Mouse (Mus musculus) midbrain, embryonic 10.5 days (tissue): ENCODE measurements at regions not wholly inside any gene's neighbourhood (a gene's known extent, or its start where the extent isn't known, plus 50 kb on each side); places are given as distances from the start of the nearest gene placed in this dataset.

Experiments
- DNase-seq: peaks from one replicate; pipeline ENCODE4 v3.0.0-alpha.2; 2017; ENCODE audit warnings: low spot score
- H3K27ac ChIP-seq: fragments of 300-500 bp; sonication (generic); replicated peaks from 2 replicates; pipeline ENCODE4 v1.5.1; 2016; ENCODE audit warnings: mild to moderate bottlenecking
- H3K27me3 ChIP-seq: fragments of 300-500 bp; sonication (generic); 2 replicates; pipeline ENCODE4 v1.6.1; 2016; ENCODE audit warnings: low read depth, mild to moderate bottlenecking; ENCODE audit not compliant: poor library complexity, severe bottlenecking
- H3K36me3 ChIP-seq: fragments of 300-500 bp; sonication (generic); 2 replicates; pipeline ENCODE4 v1.6.1; 2016; ENCODE audit warnings: mild to moderate bottlenecking, moderate library complexity
- H3K4me1 ChIP-seq: fragments of 300-500 bp; sonication (generic); 2 replicates; pipeline ENCODE4 v1.6.1; 2016
- H3K4me3 ChIP-seq: fragments of 300-500 bp; sonication (generic); 2 replicates; pipeline ENCODE4 v1.5.1; 2016; ENCODE audit warnings: mild to moderate bottlenecking, moderate library complexity
- H3K9me3 ChIP-seq: fragments of 300-500 bp; sonication (generic); replicated peaks from 2 replicates; pipeline ENCODE4 v1.6.1; 2016; ENCODE audit warnings: mild to moderate bottlenecking
- WGBS: fragments of 180-500 bp; shearing (Covaris S2); methylation state at CpG from one replicate; pipeline ENCODE4 v1.1.7; 2016; 5-methylcytosine and 5-hydroxymethylcytosine counted together

DNA sequence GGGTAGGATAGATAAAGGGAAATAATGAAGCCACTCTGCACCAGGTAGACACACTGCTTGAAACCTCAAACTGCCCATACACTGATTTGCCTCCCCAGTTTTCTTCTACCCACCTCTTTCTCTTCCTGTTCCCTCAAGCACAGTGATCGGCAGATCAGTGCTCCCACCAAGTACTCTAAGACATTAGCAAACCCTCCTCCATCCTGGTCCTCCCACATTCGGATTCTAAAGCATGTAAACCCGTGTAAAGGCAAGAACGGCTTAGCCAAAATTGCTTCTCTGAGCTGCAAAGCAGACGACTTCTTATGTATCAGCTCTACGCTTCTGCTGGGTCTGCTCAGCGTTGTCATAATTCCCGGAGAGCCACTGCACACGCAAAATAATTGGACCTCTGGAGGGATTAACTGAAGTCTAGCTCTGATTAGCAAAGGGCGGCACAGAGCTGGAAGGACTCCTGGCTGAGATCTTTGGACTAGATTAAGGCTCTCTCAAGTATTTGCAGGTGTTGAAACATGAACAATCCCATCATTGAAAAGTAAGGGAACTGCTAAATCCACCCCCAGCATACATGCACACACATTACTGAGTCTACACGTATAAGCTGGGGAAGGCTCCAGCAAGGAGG is 67.2 kb downstream of the Mtx3 start:
- Histone ChIP-seq H3K27ac (no peak overlapping the region), H3K4me1 (no peaks in the 10 kb centered on the region), H3K4me3 (no peak overlapping the region), H3K27me3 (no peaks in the 10 kb centered on the region), H3K9me3 (no peaks in the 10 kb centered on the region), H3K36me3 (no peaks in the 10 kb centered on the region)
- 87% methylated on average over 11 of the region's 11 CpGs for WGBS
- DNase-seq, result no peak

DNA sequence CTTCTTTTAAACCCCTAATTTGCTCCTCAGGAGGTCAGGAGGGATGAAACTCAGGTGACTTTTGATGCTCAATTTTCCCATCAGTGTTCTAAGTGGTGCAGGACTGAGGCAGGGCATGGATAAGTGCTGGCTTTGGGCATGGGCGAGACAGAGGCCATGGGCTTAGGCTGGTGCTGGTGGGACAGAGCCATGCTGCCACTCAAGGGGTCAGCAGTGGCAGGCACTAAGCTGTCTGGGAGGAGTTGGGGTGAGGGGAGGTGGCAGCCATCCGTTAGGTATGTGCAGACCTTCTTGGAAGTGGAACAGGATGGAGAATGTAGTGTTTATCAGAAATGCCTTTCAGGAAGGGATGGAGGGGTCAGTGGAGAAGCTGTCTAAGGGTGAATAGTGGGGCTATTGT is 68.1 kb downstream of the Mtx3 start:
- H3K4me3 ChIP-seq, result no peak overlapping the region
- H3K27ac ChIP-seq, result no peak overlapping the region
- DNase-seq, result no peak
- H3K9me3 ChIP-seq, result no peaks in the 10 kb centered on the region
- H3K27me3 ChIP-seq, result no peaks in the 10 kb centered on the region
- no peaks in the 10 kb centered on the region for H3K4me1 ChIP-seq
- H3K36me3 ChIP-seq, result no peaks in the 10 kb centered on the region
- WGBS, result 73% methylated on average over 2 of the region's 2 CpGs

DNA sequence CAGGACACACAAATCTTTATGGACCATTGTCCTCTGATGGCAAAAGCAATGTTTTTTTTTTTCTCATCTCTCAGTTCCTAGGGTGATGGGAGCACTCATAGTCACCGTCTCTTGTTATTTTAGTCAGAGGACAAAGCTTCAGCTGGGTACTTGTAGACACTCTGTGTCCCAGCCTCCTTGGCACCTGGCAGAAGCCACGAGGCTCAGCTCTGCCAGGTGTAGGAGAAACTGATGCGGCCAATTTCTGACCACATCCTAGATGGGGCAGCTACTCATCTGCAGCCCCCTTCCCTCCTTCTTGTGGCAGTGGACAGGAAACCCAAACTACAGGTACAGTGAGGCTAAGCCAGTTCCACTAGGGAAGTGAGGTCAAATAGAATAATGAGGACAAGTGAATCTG is 70.1 kb downstream of the Mtx3 start:
- Histone ChIP-seq H3K9me3 (no peaks in the 10 kb centered on the region), H3K36me3 (no peaks in the 10 kb centered on the region), H3K4me3 (no peak overlapping the region), H3K27ac (no peak overlapping the region), H3K4me1 (no peaks in the 10 kb centered on the region), H3K27me3 (no peaks in the 10 kb centered on the region)
- WGBS, result 90% methylated on average over 3 of the region's 3 CpGs
- DNase-seq, result no peak

DNA sequence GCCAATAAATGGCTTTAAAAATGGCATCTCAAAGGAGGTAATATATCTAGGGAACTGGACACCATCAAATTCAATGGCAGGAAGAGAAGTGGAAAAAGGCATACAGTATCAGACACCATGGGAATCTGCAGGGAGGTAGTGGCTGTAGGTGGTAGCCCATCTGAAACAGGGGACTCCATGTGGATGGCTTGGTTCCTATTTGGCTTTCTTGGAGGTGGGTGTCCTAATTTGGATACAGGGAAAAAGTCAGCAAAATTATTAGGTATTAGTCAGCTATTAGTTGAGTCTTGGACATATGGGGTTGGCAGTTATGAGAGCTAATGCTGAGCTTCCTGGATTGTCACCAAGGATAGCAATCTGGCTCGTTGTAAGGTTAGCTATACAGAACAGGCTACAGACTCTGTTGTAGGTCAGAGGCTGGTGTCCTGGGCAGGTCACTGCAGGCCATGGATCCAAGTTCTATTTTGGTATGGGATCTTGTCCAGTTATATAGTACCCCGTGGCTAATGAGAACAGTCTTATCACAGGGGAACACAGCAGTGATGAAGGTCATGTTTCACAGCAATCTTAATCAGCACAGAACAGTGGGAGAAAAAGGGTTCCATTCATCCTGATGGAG is 70.8 kb downstream of the Mtx3 start:
- H3K27me3 ChIP-seq, result no peaks in the 10 kb centered on the region
- H3K4me3 ChIP-seq, result no peak overlapping the region
- H3K9me3 ChIP-seq, result no peaks in the 10 kb centered on the region
- no peak for DNase-seq
- no peaks in the 10 kb centered on the region for H3K4me1 ChIP-seq
- WGBS, result 87% methylated on average over 2 of the region's 2 CpGs
- H3K36me3 ChIP-seq, result no peaks in the 10 kb centered on the region
- no peak overlapping the region for H3K27ac ChIP-seq

DNA sequence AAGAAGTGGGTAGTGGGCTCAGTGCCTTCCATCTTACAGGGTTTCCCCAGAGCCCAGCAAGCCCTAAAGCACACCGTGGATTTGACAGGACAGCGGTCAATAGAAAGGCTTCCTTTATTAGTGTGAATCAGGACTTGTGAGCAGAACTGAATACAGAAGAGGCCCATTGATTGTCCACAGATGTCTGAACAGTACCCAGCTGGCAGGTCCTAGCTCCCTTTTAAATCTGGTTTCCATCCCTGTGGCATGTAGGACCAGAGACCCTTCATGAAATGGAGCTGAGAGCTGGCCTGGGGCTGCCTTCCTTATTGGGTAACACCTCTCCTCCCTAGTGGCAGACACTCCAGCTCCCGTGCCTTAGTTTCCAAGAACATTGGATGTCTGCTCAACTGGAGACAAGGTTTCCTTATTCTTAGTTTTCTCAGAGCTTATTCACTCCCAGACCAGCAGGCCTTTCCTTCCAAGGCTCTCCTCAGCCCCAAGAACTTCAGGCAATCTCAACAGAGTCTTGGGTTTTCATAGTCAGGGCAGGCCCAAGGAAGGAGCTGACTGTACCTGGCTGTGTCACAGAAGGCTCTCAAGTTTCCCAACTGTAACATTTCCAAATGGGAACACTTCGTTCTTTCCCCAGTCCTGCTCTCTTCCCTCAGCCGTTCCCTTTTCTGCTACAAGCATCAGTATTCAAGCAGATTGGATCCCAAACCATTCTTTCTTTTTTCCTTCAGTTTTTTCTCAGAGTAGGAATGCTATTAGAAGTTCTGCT is 71.6 kb downstream of the Mtx3 start:
- no peak overlapping the region for H3K4me3 ChIP-seq
- no peaks in the 10 kb centered on the region for H3K4me1 ChIP-seq
- no peaks in the 10 kb centered on the region for H3K36me3 ChIP-seq
- no peak overlapping the region for H3K27ac ChIP-seq
- H3K27me3 ChIP-seq, result no peaks in the 10 kb centered on the region
- 90% methylated on average over 5 of the region's 5 CpGs for WGBS
- DNase-seq, result no peak
- H3K9me3 ChIP-seq, result no peaks in the 10 kb centered on the region

DNA sequence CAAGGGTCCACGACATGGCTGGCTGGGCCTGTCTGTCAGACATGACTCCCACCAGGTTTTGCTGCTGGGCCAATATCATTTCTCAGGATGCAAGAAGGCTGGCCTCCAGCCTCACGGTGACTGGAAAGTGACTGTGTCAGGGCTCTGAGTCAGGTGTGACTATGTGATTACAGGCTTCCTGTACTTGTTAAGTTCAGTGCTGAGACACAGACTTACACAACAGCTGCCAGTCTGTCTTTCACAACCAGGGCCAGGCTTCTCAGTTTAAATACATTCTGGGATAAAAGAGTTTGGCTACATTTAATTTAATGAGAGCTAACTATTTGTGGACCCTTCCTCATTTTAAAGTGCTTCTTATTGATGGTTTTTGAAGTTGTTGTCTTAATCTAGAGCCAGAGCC is 75.3 kb downstream of the Mtx3 start:
- Histone ChIP-seq H3K27me3 (no peaks in the 10 kb centered on the region), H3K4me3 (no peak overlapping the region), H3K9me3 (no peaks in the 10 kb centered on the region), H3K4me1 (no peaks in the 10 kb centered on the region), H3K27ac (no peak overlapping the region), H3K36me3 (no peaks in the 10 kb centered on the region)
- WGBS, result 86% methylated on average over 2 of the region's 2 CpGs
- DNase-seq, result no peak

DNA sequence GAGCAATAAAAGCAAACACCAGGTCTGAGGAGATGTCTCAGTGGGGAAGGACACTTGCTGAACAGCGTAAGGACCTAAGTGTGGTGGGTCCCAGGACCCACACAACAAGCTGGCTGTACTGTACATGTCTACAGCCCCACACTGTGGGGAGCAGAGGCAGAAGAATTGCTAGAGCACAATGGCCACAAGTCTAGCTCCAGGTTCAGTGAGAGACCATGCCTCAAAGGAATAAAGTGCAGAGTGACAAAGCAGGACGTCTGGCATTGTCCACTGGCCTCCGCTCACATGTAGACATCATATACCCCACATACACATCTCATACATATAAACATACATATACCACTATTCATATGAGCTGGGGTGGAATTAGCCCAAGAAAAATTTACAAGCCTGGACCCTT is 77.4 kb downstream of the Mtx3 start:
- 92% methylated on average over 3 of the region's 3 CpGs for WGBS
- Histone ChIP-seq H3K4me1 (no peaks in the 10 kb centered on the region), H3K9me3 (no peaks in the 10 kb centered on the region), H3K27ac (no peak overlapping the region), H3K4me3 (no peak overlapping the region), H3K27me3 (no peaks in the 10 kb centered on the region), H3K36me3 (no peaks in the 10 kb centered on the region)
- DNase-seq, result no peak

DNA sequence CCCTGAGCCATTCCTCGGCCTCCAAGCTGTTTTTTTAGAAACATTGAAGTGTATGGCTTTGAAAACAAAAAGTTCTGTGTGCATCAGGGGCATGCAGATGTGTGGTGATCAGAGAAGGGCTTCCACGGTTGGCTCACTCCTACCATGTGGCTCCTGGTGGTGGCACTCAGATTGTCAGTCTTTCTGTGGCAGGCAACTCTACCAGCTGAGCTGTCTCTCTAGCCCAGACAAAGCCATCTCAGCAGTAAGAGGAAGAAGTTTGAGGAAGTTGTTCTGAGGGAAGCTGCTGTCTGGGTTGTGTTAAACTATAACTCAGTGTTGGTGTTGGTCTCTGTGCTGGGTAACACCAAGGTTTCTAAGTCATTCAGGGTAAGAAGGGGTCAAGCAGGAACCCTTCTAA is 78.9 kb downstream of the Mtx3 start:
- H3K4me3 ChIP-seq, result no peak overlapping the region
- H3K4me1 ChIP-seq, result no peaks in the 10 kb centered on the region
- 80% methylated on average over 2 of the region's 2 CpGs for WGBS
- H3K36me3 ChIP-seq, result no peaks in the 10 kb centered on the region
- no peaks in the 10 kb centered on the region for H3K27me3 ChIP-seq
- H3K9me3 ChIP-seq, result no peaks in the 10 kb centered on the region
- H3K27ac ChIP-seq, result no peak overlapping the region
- DNase-seq, result no peak

DNA sequence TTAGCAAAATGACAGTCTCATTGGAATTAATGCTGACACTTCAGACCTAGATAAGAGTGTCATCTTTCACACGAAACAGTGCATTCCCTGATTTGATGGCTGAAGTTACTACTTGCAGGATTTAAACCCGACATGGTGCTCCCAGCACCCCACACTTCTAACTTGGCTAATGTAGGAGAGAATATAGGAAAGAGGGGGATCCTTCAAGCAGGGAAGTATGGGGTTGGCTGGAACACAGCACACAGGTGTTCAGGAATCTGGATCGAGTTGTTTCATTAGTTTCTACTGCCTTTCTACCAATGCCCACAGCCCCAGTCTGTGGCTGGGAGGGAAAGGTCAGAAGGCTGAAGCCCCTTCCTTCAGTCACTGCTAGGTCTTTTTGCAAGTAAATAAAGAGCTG is 79.5 kb downstream of the Mtx3 start:
- Histone ChIP-seq H3K36me3 (no peaks in the 10 kb centered on the region), H3K4me1 (no peaks in the 10 kb centered on the region), H3K27ac (no peak overlapping the region), H3K9me3 (no peaks in the 10 kb centered on the region), H3K4me3 (no peak overlapping the region), H3K27me3 (no peaks in the 10 kb centered on the region)
- WGBS, result 83% methylated on average over 3 of the region's 3 CpGs
- no peak for DNase-seq

DNA sequence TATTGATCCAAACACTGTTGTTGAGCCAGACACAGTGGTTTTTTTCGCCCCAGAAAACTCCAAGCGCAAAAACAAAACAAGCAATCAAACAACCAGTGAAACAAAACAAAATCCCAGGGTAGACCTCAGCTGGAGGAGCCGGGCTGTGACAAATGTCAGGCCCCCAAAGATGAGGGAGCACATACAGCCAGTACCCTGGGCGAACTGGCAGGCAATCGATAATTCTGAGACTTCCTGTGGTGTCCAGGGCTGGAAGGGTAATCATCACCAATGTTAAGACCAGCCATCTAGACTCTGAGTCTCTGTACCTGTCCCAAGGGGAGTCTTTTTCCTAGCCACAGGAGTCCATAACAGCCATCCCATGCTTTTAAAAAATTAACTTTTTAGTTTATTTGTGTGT is 80.6 kb downstream of the Mtx3 start:
- H3K36me3 ChIP-seq, result no peaks in the 10 kb centered on the region
- no peaks in the 10 kb centered on the region for H3K9me3 ChIP-seq
- WGBS, result 91% methylated on average over 5 of the region's 5 CpGs
- no peaks in the 10 kb centered on the region for H3K4me1 ChIP-seq
- DNase-seq, result no peak
- H3K27me3 ChIP-seq, result no peaks in the 10 kb centered on the region
- no peak overlapping the region for H3K4me3 ChIP-seq
- H3K27ac ChIP-seq, result no peak overlapping the region

DNA sequence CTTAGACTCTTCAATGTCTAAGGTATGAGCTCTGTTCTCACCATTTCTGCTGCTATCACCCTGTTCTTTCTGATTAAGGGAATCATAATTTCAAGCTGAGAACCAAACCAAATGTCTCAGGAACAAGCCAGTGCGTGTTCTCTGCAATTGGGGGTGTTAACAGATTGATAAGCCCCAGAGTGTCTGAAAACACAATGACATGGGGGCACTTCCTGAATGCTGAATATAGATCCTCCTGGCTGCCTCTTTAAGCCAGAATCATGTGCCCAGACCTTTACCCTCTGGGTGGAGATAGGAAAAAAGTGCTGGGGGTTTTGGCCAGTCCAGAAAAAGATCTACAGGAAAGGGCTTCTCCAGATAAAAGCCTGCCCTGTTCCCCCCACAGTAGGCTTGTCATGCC is 84.0 kb downstream of the Mtx3 start:
- no peaks in the 10 kb centered on the region for H3K27me3 ChIP-seq
- H3K27ac ChIP-seq, result no peak overlapping the region
- no peak overlapping the region for H3K4me3 ChIP-seq
- H3K36me3 ChIP-seq, result no peaks in the 10 kb centered on the region
- no peaks in the 10 kb centered on the region for H3K9me3 ChIP-seq
- no peaks in the 10 kb centered on the region for H3K4me1 ChIP-seq
- no peak for DNase-seq
- WGBS, result 67% methylated on average over 1 of the region's 1 CpGs

DNA sequence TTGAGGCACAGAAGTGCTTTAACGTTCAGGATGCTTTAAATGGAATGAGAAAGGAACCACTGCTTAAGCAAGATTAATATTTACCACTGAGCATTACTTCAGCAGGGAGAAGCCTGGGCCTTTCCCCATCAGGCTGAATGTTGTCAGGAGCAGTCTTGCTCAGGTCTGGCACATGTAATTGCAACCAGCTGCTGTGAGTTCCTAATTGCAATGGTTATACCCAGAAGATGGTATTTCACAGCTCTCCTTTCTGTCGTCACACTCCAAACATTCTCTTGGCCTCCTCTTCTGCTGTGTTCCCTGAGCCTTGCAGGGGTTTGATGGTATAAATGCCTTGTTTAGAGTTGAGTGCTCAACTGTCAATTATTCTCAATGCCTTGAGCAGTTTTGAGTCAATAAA is 87.1 kb downstream of the Mtx3 start:
- Histone ChIP-seq H3K4me1 (no peaks in the 10 kb centered on the region), H3K9me3 (no peaks in the 10 kb centered on the region), H3K27ac (no peak overlapping the region), H3K27me3 (no peaks in the 10 kb centered on the region), H3K4me3 (no peak overlapping the region), H3K36me3 (no peaks in the 10 kb centered on the region)
- 86% methylated on average over 2 of the region's 2 CpGs for WGBS
- DNase-seq, result no peak

DNA sequence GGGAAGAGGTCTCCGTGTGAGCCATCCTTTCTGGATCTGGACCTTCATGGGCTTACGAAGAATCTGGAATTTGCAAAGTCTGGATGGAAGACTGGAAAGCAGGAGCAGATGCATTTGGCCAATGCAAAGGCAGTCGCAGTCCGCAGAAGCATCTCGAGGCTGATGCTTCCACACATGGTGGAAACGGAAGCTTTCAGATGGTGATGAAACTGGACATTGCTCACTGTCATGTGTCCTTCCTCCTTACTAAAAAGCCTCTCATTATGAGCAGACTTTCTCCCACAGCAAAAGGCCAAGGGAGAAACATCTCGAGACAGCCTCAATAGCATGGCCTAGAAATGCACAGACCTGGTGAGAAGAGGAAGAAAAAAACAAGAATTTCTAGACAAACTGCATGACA is 94.5 kb downstream of the Mtx3 start:
- H3K9me3 ChIP-seq, result no peaks in the 10 kb centered on the region
- H3K27me3 ChIP-seq, result no peaks in the 10 kb centered on the region
- no peaks in the 10 kb centered on the region for H3K4me1 ChIP-seq
- H3K4me3 ChIP-seq, result no peak overlapping the region
- no peak for DNase-seq
- H3K27ac ChIP-seq, result no peak overlapping the region
- WGBS, result 90% methylated on average over 7 of the region's 7 CpGs
- H3K36me3 ChIP-seq, result no peaks in the 10 kb centered on the region
